Mouse (Mus musculus) CD8-positive naive resting alpha-beta T cell, adult 2 months (primary cell): Measurements from ENCODE around the gene Prmt3.

Source experiments
- DNase-seq, 2 experiments: peaks; one replicate each; pipeline ENCODE4 v3.0.0; 2022; ENCODE audit warnings: low read depth in 2 of 2, low spot score in 2 of 2

The Prmt3 gene

DNA sequence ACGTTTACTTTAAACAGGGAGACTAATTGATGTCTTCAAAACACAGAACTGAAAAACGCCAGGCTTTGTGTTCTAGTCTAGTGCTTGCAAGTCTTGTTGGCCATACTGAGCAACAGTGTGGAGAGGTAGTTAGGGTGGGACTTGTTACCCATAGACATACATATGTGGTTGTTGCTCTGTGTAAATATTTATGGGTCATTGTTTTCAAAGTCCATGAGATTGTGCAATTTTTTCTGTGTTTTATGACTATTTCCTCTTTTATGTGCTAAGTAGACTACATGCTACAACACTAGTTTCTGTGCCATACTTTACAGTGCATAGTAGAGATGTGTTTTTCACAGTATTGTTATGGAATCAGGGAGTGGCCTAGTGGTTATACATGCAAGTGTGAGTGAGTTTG, 16.2 kb downstream of the Prmt3 start:
- DNase-seq, result no peak

DNA sequence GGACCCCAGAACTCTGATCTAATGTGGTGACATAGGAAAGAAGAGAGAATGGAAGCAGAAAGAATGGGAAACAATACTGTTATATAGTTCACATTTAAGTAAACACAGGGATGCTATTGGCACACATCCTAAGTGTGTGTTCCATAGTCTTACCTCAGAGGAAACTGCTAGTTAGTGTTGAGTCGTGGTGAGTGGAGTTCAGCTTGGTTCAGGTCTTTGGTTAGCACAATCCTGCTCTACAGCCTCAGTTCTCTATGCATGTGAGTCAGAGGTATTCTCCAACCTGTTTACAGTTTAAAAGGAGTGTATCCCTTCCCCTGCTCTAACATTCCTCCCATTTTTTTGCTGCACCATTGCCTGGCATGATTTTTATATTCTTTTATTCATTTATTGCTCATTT, 19.0 kb downstream of the Prmt3 start:
- no peak for DNase-seq

DNA sequence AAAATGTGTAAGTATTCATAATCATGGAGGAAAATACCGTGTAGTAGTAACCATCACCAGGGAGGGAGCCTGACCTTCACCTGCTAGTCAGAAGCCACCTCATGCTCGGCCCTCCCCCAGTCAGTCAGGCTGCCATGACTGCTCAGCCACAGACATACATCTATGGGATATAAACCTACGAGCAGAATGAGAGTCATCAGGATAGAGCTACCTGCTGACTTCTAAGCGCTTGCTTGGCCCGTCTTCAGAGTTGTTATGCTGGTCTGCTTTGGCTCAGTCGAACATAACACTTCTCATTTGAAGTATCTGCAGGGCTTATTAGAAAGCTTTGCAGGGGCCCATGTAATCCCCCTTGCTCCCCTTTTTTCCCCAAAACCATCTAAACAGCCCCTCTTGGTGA, 25.4 kb downstream of the Prmt3 start:
- no peak for DNase-seq

DNA sequence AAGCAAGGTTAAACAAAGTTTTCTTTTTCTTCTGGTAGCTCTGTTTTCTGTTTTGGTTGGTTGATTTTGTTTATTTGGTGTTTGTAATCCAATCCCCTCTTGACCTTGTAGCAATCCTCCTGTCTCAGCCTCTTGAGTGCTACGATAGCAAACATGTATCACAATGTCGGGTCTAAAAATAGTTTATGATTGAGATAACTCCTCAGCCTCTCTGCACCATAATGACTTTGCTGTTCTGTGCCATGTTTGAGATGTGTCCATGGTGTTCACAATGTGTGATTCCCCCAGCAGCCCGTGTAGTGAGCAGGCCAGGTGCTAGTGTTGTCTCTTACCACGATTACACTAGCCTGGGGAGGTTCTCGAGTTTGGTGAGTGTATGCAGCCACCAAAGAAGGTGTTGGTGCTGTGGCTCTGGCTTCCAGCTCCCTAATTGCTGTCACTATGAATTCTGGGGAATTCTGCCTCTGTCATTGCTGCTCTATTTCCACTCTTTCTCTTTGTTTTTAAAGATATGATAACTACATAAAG, 26.6 kb downstream of the Prmt3 start:
- no peak for DNase-seq

DNA sequence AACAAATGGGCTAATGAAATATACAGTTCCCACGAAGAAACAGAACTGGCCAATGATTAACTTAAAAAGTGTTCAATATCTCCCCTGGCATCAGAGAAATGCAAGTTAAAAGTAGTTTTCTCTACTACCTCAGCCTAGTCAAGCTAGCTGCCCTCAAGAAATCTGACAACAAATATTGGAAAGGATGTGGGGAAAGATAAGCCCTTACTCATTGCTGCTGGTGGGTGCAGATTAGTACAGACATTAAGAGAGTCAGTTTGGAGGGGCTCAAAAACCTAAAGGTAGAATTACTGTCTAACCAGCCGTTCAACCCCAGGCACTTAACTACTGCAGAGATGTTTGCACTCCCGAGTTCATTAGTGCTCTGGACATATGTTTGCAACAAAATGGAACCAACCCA, 27.5 kb downstream of the Prmt3 start:
- DNase-seq, result no peak

DNA sequence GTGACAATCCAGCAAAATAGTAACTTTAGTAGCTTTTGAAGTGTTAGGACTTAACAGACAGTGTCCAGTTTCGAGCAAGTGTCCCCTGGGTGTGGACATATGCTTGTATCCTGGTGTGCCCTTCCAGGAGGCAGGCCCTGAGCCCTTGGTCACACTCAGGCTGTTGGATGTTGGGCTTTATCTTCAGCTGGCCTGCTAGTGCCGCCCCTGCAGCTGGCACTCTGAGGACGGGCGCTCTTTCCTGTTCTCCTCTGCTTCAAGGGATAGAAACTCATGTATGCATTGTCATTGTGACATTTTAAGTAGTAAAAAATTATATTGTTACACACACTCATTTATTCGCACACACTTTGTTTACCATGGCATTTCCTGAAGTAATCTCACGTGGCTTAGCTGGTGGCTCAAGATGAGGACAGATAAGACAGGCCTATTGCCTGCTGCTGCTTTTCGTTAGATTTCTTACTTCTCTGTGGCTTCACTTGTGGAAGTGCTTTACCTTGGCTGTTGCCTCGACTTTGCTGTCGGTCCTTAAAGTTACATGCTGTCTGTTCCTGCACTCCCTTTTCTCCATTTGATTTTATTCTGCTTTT, 29.0 kb downstream of the Prmt3 start:
- no peak for DNase-seq

DNA sequence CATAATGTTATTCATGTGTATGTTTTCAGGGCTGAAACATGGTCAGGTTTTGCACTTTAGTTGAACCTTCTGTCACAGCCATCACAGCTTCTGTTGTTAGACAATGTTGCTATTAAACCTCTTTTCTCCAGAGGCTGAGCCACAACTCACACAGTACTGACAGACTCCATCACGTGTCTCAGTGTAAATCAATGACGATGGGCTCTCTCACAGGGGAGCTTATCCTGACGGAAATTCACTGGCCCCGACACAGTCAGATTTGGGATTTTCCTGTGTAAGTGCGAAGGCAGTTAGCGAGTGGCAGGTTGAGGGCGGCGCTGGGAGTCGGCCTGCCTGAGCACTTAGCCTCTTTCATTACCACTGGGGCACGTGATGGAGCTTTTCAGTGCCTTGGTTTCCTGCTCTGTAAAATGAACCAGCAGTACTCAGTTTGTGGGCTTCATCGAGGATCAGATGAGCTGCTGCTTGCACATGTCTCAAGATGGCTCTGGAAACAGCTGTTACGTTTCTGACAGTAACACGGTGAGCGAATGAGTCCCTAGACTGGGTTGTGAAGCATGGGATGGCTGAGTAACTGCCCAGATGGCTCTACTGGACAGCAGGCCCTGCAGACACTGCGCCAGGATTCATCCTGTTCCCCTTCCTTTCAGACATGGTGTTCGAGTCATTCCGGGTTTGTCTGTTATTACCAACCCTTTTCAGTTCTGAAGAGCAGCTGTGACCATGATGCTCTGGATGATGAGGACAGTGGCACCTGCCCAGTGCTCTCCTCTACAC, 29.9 kb downstream of the Prmt3 start:
- DNase-seq, result no peak

DNA sequence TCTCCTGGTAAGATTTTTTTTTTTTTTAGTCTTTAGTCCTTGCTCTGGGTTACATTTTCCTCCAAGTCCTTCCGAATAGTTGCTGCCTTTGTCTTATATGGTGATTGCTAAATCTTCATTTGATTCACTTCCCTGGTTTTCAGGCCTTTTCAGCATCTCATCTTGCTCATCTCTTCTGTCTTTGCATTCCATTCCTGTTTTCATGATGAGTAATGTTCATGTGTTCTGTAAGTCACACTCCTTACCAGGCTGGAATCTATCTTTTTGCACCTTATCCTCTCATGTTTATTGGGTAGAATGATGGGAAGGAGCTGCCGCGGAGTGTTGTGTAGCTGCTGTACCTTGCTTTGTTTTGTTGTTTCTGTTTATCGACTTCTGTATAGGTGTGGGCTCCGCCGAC, 31.0 kb downstream of the Prmt3 start:
- DNase-seq, result no peak

DNA sequence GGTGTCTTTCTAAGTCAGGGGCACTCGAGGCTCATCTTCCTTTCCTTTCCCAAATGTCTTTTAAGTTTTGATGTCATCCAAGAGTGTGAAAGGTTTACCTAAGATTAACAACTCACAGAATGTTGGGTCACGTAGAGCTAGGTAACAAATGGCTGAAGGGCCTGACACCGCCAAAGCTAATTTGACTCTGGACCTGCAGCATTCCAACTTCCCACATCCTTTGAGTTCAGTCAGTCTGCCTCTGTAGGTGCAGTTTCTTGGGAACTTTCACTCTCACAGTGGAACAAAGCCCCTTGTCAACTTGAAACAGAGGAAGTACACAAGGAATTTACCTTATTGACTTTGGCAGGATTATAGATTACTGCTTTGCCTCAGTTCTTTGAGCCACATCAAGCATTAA, 31.4 kb downstream of the Prmt3 start:
- DNase-seq, result no peak

DNA sequence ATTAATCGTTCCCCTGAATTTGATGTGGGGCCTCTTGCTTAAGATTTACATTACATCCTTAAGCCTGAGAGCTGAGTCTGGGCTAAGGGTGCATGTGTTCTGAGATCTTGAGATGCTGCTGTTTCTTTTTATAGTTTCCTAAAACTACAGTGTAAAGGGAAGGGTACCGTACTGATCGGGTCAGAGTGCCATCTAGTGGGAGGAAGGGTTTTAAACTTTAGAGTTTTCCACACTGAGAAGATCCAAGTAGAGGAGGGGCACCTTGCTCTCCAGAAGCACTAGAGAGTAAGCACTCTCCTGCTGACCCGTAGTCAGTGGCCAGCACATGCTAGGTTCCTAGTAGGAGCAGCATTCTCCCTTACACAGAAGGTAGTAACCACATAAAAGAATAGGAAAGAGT, 33.2 kb downstream of the Prmt3 start:
- no peak for DNase-seq

DNA sequence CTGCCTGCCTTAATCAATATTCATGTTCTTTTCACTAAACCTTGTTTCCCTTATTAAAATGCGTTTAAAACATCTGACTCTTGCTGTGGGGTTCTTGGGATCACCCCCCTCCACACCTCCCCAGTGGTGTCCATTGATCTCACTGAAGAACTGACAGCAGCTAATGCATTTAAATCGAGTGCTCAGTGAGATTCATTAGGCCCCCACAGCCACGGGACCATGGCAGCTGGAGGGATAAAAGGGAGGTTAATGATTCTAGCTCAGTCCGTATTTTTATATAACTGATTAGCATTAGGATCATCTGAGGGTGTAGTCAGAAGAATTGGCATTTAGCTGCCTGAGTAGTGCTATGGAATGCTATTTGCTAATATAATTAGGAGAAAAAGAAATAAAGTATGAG, 41.2 kb downstream of the Prmt3 start:
- no peak for DNase-seq

DNA sequence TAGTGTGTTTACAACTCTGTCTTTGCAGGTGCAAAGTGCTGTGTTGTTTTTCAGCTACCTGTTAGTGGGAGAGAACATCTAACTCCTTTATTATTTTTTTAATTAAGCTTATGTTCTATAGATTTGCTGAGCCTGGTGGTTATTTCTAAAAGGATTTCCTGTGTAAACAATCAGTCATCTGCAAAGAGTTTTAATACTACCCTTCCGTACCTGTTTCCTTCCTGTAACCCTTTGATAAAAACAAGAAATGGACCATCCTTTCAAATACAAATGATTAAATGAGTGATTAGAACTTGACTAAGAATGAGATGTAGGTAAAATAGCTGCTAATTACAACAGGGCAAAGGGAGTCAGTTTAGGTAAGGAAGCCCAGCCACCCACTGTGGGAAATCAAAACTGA, 43.2 kb downstream of the Prmt3 start:
- DNase-seq, result no peak

DNA sequence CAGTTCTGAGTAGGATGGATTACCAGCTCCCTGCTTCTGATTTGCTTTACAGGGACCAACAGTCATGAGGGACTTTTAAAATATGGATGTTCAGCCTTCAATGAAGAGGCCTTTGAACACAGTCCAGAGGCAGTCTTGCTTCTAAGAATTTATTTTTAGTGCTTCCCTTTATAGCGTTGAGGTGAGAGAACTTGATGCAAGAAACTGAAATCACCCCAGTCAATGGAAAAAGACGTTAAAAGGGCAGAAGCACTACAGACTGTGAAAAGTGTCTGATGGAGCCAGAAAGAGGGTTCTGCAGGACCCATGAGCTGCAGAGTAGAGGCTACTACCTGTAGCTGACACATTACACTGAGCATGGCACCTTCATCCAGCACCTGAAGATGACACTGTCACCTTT, 43.9 kb downstream of the Prmt3 start:
- no peak for DNase-seq

DNA sequence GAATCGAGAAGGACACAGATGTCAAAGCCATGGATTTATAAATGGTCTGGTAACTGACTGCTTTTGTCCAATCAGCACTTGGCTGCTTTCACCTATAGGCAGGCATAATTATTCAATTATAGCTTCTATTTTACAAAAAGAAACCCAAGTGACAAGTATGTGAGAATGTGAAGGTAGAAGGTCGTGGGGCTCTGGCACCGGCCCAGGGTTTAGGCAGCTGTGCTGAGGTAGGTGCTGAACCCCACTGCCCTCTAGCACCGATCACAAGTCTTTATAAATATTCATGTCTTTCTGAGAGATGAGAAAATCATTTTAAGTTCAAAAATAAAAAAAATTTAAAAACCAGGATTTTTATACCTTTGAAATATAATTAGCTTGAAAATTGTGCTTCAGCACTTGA, 45.4 kb downstream of the Prmt3 start:
- no peak for DNase-seq

DNA sequence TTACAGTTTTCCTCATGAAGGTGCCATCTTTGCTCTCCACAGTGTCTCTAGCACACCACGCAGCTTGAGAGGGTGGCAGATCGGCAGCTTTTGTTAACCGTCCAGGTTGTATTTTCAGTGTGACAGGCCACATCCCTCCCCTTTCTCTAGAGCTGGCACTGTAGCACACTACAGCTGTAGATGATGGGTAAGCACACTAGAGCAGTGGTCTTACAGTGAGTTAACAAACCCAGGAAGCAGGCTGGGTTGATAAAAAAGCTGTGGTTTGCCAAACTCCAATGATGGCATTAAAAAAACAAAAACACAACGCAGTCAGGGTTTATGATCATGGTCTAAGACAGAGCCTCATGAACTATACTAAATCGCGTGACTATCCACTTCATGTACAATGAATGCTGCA, 45.9 kb downstream of the Prmt3 start:
- DNase-seq, result no peak

DNA sequence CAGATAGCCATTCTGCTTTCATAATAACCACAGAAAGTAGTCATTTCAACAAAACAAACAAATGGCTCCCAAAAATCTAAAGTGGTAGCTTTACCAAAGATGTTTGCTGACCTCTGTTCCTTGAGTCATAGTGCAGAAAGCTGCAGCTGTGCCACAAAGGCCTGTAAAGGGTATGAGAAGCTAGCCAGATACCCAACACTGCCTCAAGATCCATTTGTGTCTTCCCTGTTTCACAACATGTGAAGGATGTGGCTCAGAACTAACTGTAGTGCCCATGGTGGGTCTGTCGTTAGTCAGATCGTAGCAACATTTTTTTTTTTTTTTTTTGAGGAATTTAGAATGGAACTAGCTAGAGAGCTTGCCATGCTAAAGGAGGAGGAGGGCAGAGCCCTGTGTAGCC, 46.4 kb downstream of the Prmt3 start:
- DNase-seq, result no peak

DNA sequence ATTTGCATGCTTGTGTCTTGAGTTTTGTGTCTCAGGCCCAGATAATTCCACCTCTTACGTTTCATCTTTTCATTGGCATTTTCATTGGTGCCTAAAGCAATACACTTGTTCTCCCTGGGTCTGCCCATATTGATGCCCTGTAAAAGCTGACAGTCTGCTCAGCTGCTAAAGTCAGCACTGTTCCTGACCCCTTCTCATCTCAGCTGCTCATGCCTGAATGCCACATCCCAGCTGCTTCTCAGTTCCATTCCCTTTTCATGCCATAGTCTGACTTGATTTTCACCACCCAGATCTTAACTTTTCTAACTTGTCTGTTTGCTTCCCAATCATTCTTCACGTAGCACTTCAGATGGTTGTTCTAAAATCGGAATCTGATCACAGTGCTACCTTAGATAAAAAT, 47.3 kb downstream of the Prmt3 start:
- DNase-seq, result no peak

DNA sequence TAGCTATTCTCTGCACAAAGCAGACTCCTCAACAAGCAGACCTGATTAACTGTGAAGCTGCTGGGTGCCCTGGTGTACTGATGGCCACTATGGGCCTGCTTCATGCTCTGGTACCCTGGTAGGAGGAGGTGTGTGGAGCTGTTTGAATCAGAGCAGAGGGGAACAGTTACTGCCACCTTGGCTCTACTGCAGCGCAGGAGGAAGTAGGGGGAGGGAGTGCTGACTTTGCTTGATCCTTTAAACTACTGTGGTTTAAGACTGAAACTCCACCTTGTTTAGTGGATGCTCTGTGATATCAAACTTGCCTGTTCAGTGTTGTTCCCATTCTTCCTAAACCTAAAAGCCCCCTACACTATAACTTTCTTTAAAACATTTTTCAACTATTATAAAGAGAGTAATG, 49.8 kb downstream of the Prmt3 start:
- DNase-seq, result no peak

DNA sequence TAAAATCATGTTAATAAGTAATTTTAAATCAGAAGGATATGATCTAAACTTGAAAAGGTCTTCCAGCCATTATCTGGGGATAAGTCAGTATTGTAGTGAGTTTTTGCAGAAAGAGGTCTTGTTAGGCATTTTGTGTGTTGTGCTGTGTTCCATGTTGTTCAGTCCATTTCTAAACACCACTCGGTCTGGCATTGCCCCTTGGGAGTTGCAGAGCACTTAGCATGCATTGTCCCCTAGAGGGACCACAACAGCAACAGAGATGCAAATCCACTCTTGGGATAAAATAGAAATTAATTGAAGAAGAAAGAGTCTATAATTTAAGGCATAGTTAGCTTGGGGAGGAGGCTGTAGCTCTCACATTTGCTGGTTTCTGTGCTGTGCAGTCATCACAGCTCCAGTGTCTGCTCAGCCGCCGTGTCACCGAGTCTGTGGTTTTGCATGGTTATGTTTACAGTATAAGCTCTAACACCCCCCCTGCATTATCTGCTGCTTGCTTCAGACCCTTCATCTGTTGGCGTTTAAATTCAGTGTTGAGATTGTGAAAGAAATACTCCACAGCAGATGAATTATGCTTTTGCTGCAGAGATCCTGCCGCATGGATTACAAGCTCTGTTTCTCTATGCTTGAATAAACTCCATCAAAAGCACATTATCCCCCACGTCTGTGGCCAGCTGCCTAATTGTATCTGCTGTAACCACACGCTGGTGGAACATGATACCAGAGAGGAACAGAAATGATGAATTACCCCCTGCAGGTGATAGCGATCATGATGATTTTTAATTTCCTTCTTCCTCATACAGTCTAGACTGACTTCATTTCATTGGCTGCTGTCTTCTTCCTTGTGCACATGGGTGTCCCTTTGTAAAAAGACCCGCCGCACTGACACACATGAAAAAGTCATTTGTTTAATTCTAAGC, 64.5 kb downstream of the Prmt3 start:
- DNase-seq, result no peak

DNA sequence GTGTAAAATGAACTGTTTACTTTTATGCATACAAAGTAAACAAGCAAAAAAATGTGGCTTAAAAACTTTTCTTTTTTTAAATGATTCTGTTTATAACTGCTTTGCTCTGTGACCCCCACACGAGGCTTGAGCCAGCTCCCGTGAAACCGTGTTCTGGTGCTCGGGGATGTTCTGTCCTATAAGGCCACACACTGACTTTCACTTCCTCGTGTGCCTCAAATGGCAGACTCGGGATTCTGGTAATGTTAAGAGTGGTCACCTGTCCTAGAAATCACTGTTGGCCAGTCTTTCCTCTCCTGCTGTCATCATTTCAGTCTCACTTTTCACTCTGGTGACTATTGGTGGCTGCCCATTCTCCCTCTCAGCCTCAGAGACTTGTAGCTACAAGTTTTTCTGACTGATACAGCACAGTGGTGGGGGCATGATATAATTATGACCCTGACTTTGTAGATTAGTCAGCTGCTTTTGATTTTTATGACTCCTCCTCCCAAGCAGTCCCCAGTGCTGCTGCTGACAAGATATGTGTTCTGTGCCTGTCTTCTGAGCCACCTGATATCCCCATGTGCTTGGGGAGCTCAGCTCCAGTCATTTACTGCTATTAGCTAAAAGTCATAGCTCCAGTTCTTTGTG, 65.3 kb downstream of the Prmt3 start:
- DNase-seq, result no peak

DNA sequence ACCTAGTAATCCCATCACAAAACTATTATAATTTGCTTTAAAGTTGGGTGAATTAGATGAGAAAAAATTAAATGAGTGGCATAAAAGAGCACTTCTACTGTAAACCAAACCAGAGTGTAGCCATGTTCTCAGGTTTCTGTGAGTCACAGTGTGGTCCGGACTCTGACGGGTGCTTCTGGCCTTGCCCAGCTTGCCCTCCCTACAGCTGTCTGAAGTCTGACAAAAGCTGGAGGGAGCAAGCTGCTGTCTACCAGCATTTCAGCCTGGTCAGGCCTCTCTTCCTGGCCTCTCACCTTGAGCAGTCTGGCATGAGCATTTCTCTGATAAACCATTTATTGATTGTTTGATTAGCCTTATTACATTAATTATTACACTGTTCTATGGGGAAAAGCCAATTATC, 69.8 kb downstream of the Prmt3 start:
- DNase-seq, result no peak
